Mouse (Mus musculus): ENCODE results near the gene Cenpa.

- TF ChIP-seq CTCF (conservative IDR thresholded peaks at IDR 0.05; ENCODE audit: insufficient read depth, insufficient read length, low read depth, low read length) (no peak), POLR2A (IDR thresholded peaks at IDR 0.05; ENCODE audit: low read depth, low read length) (no peak)
Observed at GRCm38 (mm10) chr5:30669496-30669830, 2.9 kb downstream of the Cenpa start.

Measured in kidney, adult 2 months (tissue).